Comparison of ENCODE assay signal across 20 mouse cellular contexts in the genomic region with DNA sequence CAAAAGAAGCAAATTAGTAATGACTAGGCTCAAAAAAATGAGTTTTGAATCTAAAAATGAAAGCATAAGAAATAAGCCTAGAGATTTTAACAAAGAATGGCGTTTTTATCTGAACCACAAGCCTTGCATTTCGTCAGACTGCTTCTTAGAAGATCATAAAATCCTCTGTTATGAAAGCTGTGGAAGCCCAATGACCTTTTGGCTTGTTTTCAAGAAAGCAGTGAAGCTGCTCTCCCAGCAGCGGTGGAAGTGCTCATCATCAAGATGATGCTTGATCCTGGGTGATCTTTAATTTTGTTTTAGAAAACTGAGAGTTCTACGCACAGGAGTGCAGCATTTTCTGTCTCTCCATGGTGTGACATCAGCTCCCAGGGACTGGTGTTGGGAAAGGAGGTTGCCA.
DNase-seq lines count a peak whose midpoint lies in the region; ATAC-seq lines count a peak whose summit lies in the region.
"Had no signal": no experiment of that assay in that cellular context is flagged by ENCODE, and none has a peak within 500 bp of the region (broad histone marks: within the 10 kb centered on the region; RNA-seq: fewer than 3 reads in every experiment).

No protein-coding gene starts in this region.

- 52% methylated on average over 4 of the region's 4 CpGs for WGBS in kidney, embryonic 16.5 days

- H3K9me3 ChIP-seq in kidney, embryonic 16.5 days (ENCODE audit: low read length), result no peaks in the 10 kb centered on the region
- H3K9me3 ChIP-seq: forebrain, embryonic 12.5 days; hindbrain, embryonic 13.5 days; limb, embryonic 13.5 days; liver, embryonic 15.5 days; neural tube, embryonic 12.5 days had no signal

- H3K4me1 ChIP-seq in kidney, embryonic 16.5 days (ENCODE audit: insufficient read depth, low read length), result no peaks in the 10 kb centered on the region; the same call in 1 of the 2 replicates
- H3K4me1 ChIP-seq: forebrain, embryonic 12.5 days; hindbrain, embryonic 13.5 days; liver, embryonic 15.5 days; neural tube, embryonic 12.5 days had no signal

- no peak overlapping the region for H3K4me3 ChIP-seq in kidney, embryonic 16.5 days (ENCODE audit: low read length)
- H3K4me3 ChIP-seq: forebrain, embryonic 12.5 days; hindbrain, embryonic 13.5 days; limb, embryonic 13.5 days; liver, embryonic 15.5 days; neural tube, embryonic 12.5 days had no signal

- no peaks in the 10 kb centered on the region for H3K36me3 ChIP-seq in kidney, embryonic 16.5 days (ENCODE audit: insufficient read depth, low read length)
- H3K36me3 ChIP-seq: forebrain, embryonic 12.5 days; hindbrain, embryonic 13.5 days; limb, embryonic 13.5 days; liver, embryonic 15.5 days; neural tube, embryonic 12.5 days had no signal

- no peaks in the 10 kb centered on the region for H3K27me3 ChIP-seq in kidney, embryonic 16.5 days (ENCODE audit: insufficient read depth, low read length)
- H3K27me3 ChIP-seq: forebrain, embryonic 12.5 days; hindbrain, embryonic 13.5 days; limb, embryonic 13.5 days; liver, embryonic 15.5 days; neural tube, embryonic 12.5 days had no signal

- H3K4me2 ChIP-seq in kidney, embryonic 16.5 days (replicated peaks; ENCODE audit: low read depth, low read length), result no peak overlapping the region
- H3K4me2 ChIP-seq: forebrain, embryonic 12.5 days; hindbrain, embryonic 13.5 days; limb, embryonic 13.5 days; liver, embryonic 15.5 days; midbrain, embryonic 11.5 days; neural tube, embryonic 12.5 days had no signal

- H3K9ac ChIP-seq in kidney, embryonic 16.5 days (replicated peaks; ENCODE audit: low read length), result no peak overlapping the region
- H3K9ac ChIP-seq: forebrain, embryonic 12.5 days; hindbrain, embryonic 13.5 days; limb, embryonic 13.5 days; liver, embryonic 15.5 days; neural tube, embryonic 12.5 days had no signal

- no peak overlapping the region for H3K27ac ChIP-seq in kidney, embryonic 16.5 days (ENCODE audit: low read length)
- H3K27ac ChIP-seq: forebrain, embryonic 12.5 days; hindbrain, embryonic 13.5 days; limb, embryonic 13.5 days; liver, embryonic 15.5 days; macrophage; neural tube, embryonic 12.5 days had no signal

- ATAC-seq in kidney, embryonic 16.5 days (ENCODE audit: low FRiP score, low TSS enrichment), result no peak
- ATAC-seq: CD4-positive, CD25-positive, alpha-beta regulatory T cell, adult 4 months had no signal

- DNase-seq in adrenal gland, postnatal 14 days, result peak; percentile 5
- DNase-seq in adrenal gland, postnatal 10 days, result no peak
- peak; percentile 7 to 22 for DNase-seq in kidney, adult 8-10 months
- DNase-seq in ovary, postnatal 14 days (ENCODE audit: low spot score), result peak; percentile 9
- DNase-seq in ovary, postnatal 10 days (ENCODE audit: low spot score), result no peak
- no peak for DNase-seq in left cerebral cortex, adult 9 months (ENCODE audit: low spot score in 2 of 2)
- DNase-seq in heart, adult 11 months, result no peak
- DNase-seq: cerebellum, adult 2 months; cerebellum, postnatal 36 days; gastrocnemius, postnatal 10 days; thymus, postnatal 14 days had no signal

Comparison
In these comparisons a context has a peak if more than half of its experiments do, and no peak if none do; other contexts are left out.
1. DNase-seq: peak in adrenal gland, postnatal 14 days (single experiment), kidney, adult 8-10 months (2 of 2) and ovary, postnatal 14 days (single experiment); none in adrenal gland, postnatal 10 days (single experiment), ovary, postnatal 10 days (single experiment), left cerebral cortex, adult 9 months (0 of 2) and heart, adult 11 months (single experiment).